Mouse (Mus musculus): Measurements from ENCODE around the gene Atp9a. TPM values are rescaled to one million over a fixed set of nuclear protein-coding genes. Genes with fewer than 3 reads are reported as not detected.

The Atp9a gene
- polyA plus RNA-seq, 2 experiments: 1.3 to 2.3 TPM

GRCm38 (mm10) chr2:168669762-168670161 is 72.4 kb downstream of the Atp9a start:
- H3K27ac ChIP-seq: no peak overlapping the region
- WGBS (ENCODE audit: insufficient replicate concordance): 67% methylated on average over 13 of the region's 13 CpGs
- DNase-seq (ENCODE audit: low read depth in 3 of 3, low spot score in 3 of 3): no peak

DNA sequence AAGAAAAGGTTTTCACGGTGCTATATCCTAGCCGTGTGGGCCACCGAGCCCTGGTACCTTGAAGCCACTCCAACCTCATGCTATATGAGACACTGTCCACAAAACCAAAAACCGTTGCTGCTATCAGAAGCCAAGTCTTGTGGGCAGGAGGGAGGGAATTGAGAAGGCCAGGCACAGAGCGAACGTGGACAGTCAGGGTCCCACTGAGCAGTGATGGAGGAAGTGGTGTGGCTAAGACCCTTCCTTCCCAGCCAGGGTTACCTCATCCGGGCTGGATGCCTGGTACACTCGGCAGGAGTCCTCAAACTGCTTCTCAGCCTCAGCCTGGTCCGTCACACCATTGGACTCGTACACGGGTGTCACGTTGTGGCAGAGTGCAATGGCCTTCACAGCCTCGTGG is 74.5 kb downstream of the Atp9a start:
- DNase-seq (ENCODE audit: low read depth in 3 of 3, low spot score in 3 of 3): no peak
- H3K9me3 ChIP-seq (ENCODE audit: control insufficient read depth, low read length): no peaks in the 10 kb centered on the region
- ATAC-seq (ENCODE audit: insufficient read depth): no peak
- H3K4me2 ChIP-seq (ENCODE audit: low read depth): no peak overlapping the region
- no peak overlapping the region for H3K27ac ChIP-seq
- H3K4me3 ChIP-seq (ENCODE audit: insufficient read depth in 1 of 2, low read depth in 2 of 2, low read length in 2 of 2): no peak overlapping the region
- H3K27me3 ChIP-seq (ENCODE audit: control insufficient read depth, insufficient read depth, low read length): no peaks in the 10 kb centered on the region
- H3K36me3 ChIP-seq (replicated peaks; ENCODE audit: control insufficient read depth, insufficient read depth, low read depth): no peaks in the 10 kb centered on the region
- no peak for TF ChIP-seq EP300 (IDR thresholded peaks at IDR 0.05; ENCODE audit: low read depth)
- TF ChIP-seq CTCF (IDR thresholded peaks at IDR 0.05; ENCODE audit: low read depth): no peak
- 38% methylated on average over 13 of the region's 13 CpGs for WGBS (ENCODE audit: insufficient replicate concordance)
- H3K4me1 ChIP-seq (replicated peaks; ENCODE audit: control insufficient read depth in 2 of 2, insufficient read depth in 2 of 2, low read length in 1 of 2): no peaks in the 10 kb centered on the region; a peak in 2 of 4 replicates
- H3K9ac ChIP-seq (replicated peaks): no peak overlapping the region

More at GRCm38 (mm10) chr2:168669762-168670161, 72.4 kb downstream of the Atp9a start:
- H3K9me3 ChIP-seq (ENCODE audit: control insufficient read depth, low read length): no peaks in the 10 kb centered on the region
- no peak overlapping the region for H3K9ac ChIP-seq (replicated peaks)
- H3K4me1 ChIP-seq (replicated peaks; ENCODE audit: control insufficient read depth in 2 of 2, insufficient read depth in 2 of 2, low read length in 1 of 2): no peaks in the 10 kb centered on the region; a peak in 2 of 4 replicates
- no peaks in the 10 kb centered on the region for H3K27me3 ChIP-seq (ENCODE audit: control insufficient read depth, insufficient read depth, low read length)
- ATAC-seq (ENCODE audit: insufficient read depth): no peak
- H3K4me2 ChIP-seq (ENCODE audit: low read depth): no peak overlapping the region
- no peaks in the 10 kb centered on the region for H3K36me3 ChIP-seq (replicated peaks; ENCODE audit: control insufficient read depth, insufficient read depth, low read depth)
- no peak overlapping the region for H3K4me3 ChIP-seq (ENCODE audit: insufficient read depth in 1 of 2, low read depth in 2 of 2, low read length in 2 of 2)
- TF ChIP-seq EP300 (IDR thresholded peaks at IDR 0.05; ENCODE audit: low read depth) (no peak), CTCF (IDR thresholded peaks at IDR 0.05; ENCODE audit: low read depth) (no peak)

- no peaks in the 10 kb centered on the region for H3K36me3 ChIP-seq (replicated peaks; ENCODE audit: control insufficient read depth, insufficient read depth, low read depth)
- no peak overlapping the region for H3K27ac ChIP-seq
- H3K9ac ChIP-seq (replicated peaks): no peak overlapping the region
- ATAC-seq (ENCODE audit: insufficient read depth) (peak; percentile 60; the same call in 1 of the 2 replicates), DNase-seq (ENCODE audit: low read depth in 3 of 3, low spot score in 3 of 3) (peak in 1 of 3 experiments; percentile 20)
- WGBS (ENCODE audit: insufficient replicate concordance): 54% methylated on average over 4 of the region's 4 CpGs
- H3K4me3 ChIP-seq (ENCODE audit: insufficient read depth in 1 of 2, low read depth in 2 of 2, low read length in 2 of 2): no peak overlapping the region
- no peaks in the 10 kb centered on the region for H3K9me3 ChIP-seq (ENCODE audit: control insufficient read depth, low read length)
- H3K27me3 ChIP-seq (ENCODE audit: control insufficient read depth, insufficient read depth, low read length): no peaks in the 10 kb centered on the region
- H3K4me2 ChIP-seq (ENCODE audit: low read depth): no peak overlapping the region
- no peaks in the 10 kb centered on the region; a peak in 2 of 4 replicates for H3K4me1 ChIP-seq (replicated peaks; ENCODE audit: control insufficient read depth in 2 of 2, insufficient read depth in 2 of 2, low read length in 1 of 2)
- no peak for TF ChIP-seq EP300 (IDR thresholded peaks at IDR 0.05; ENCODE audit: low read depth)
- TF ChIP-seq CTCF (IDR thresholded peaks at IDR 0.05; ENCODE audit: low read depth): no peak
Observed at GRCm38 (mm10) chr2:168665680-168666079, 76.5 kb downstream of the Atp9a start.

- no peak for DNase-seq (ENCODE audit: low read depth in 3 of 3, low spot score in 3 of 3)
- no peaks in the 10 kb centered on the region for H3K9me3 ChIP-seq (ENCODE audit: control insufficient read depth, low read length)
- H3K27ac ChIP-seq: no peak overlapping the region
- H3K4me1 ChIP-seq (replicated peaks; ENCODE audit: control insufficient read depth in 2 of 2, insufficient read depth in 2 of 2, low read length in 1 of 2): no peaks in the 10 kb centered on the region; a peak in 2 of 4 replicates
- TF ChIP-seq CTCF (IDR thresholded peaks at IDR 0.05; ENCODE audit: low read depth): no peak
- no peak for TF ChIP-seq EP300 (IDR thresholded peaks at IDR 0.05; ENCODE audit: low read depth)
- H3K36me3 ChIP-seq (replicated peaks; ENCODE audit: control insufficient read depth, insufficient read depth, low read depth): no peaks in the 10 kb centered on the region
- 59% methylated on average over 5 of the region's 5 CpGs for WGBS (ENCODE audit: insufficient replicate concordance)
- ATAC-seq (ENCODE audit: insufficient read depth): no peak
- H3K4me3 ChIP-seq (ENCODE audit: insufficient read depth in 1 of 2, low read depth in 2 of 2, low read length in 2 of 2): no peak overlapping the region
- no peak overlapping the region for H3K9ac ChIP-seq (replicated peaks)
- no peak overlapping the region for H3K4me2 ChIP-seq (ENCODE audit: low read depth)
- H3K27me3 ChIP-seq (ENCODE audit: control insufficient read depth, insufficient read depth, low read length): no peaks in the 10 kb centered on the region
Observed at GRCm38 (mm10) chr2:168663716-168664115, 78.5 kb downstream of the Atp9a start.

DNA sequence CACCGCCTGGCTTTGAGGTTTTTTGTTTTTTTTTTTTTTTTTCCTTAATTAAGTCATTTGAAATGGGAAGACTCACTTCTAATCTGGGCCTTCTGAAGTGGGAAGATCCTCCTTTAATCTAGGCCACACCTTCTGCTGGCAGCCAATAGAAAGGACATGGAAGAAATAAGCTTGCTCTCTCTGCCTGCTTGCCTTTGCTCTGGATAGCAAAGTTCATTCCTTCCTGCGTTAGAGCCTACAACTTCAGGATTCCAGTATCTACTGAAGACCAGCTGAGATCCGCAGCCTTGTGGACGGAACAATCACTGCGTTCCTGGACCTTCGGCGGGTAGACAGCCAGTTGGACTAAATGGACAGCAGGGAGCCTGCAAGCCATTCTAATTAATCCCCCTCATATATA is 79.0 kb downstream of the Atp9a start:
- no peak for TF ChIP-seq EP300 (IDR thresholded peaks at IDR 0.05; ENCODE audit: low read depth)
- no peak for TF ChIP-seq CTCF (IDR thresholded peaks at IDR 0.05; ENCODE audit: low read depth)
- Histone ChIP-seq H3K9me3 (ENCODE audit: control insufficient read depth, low read length) (no peaks in the 10 kb centered on the region), H3K9ac (replicated peaks) (no peak overlapping the region), H3K4me1 (replicated peaks; ENCODE audit: control insufficient read depth in 2 of 2, insufficient read depth in 2 of 2, low read length in 1 of 2) (no peaks in the 10 kb centered on the region; a peak in 2 of 4 replicates), H3K36me3 (replicated peaks; ENCODE audit: control insufficient read depth, insufficient read depth, low read depth) (no peaks in the 10 kb centered on the region), H3K4me2 (ENCODE audit: low read depth) (no peak overlapping the region), H3K27ac (no peak overlapping the region), H3K27me3 (ENCODE audit: control insufficient read depth, insufficient read depth, low read length) (no peaks in the 10 kb centered on the region), H3K4me3 (ENCODE audit: insufficient read depth in 1 of 2, low read depth in 2 of 2, low read length in 2 of 2) (no peak overlapping the region)
- 79% methylated on average over 7 of the region's 7 CpGs for WGBS (ENCODE audit: insufficient replicate concordance)
- no peak for DNase-seq (ENCODE audit: low read depth in 3 of 3, low spot score in 3 of 3)
- no peak for ATAC-seq (ENCODE audit: insufficient read depth)

All from liver, embryonic 14.5 days (tissue).